Mouse (Mus musculus) urinary bladder, postnatal 36 days (tissue): ENCODE data around the gene Etl4.

Experiments
- DNase-seq, 2 experiments: peaks; one replicate each; pipeline ENCODE4 v3.0.0; 2022; ENCODE audit warnings: low spot score in 2 of 2, mixed read lengths in 1 of 2

The Etl4 gene

DNA sequence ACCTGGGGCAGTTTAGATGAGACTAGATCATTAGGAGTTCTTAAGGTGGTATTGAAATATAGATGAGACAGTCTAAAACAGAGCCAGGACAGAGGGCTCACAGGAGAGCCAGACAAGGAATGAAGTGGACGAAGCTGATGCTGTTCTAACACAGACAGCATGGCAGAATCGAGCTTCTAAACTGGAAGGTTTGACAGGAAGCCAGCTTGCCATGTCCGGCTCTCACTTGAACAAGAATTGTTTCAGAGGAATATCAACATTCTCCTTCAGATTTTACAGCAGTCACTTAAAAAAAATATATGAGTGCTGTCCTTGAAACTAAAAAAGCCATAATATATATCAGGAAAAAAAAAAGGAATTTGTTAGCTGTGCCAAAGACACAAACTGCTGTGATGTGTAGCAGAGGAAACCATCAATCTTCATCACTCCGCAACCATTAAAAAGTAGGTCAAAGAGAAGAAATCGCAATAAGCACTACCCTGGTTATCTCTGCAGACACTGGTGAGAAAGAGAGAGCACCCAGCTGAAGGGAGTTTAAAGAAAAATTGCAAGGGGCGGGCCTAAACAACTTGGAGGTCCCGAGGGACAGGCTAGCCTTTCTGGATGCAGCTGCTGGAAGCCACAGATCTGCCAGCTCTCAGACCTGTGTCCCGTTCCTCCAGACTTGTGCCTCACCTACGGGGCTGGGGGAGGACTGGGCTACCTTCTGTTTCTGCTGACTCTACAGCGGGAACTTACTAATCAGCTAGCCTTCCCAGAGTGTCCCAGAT is 534.3 kb downstream of the Etl4 start:
- DNase-seq = no peak

DNA sequence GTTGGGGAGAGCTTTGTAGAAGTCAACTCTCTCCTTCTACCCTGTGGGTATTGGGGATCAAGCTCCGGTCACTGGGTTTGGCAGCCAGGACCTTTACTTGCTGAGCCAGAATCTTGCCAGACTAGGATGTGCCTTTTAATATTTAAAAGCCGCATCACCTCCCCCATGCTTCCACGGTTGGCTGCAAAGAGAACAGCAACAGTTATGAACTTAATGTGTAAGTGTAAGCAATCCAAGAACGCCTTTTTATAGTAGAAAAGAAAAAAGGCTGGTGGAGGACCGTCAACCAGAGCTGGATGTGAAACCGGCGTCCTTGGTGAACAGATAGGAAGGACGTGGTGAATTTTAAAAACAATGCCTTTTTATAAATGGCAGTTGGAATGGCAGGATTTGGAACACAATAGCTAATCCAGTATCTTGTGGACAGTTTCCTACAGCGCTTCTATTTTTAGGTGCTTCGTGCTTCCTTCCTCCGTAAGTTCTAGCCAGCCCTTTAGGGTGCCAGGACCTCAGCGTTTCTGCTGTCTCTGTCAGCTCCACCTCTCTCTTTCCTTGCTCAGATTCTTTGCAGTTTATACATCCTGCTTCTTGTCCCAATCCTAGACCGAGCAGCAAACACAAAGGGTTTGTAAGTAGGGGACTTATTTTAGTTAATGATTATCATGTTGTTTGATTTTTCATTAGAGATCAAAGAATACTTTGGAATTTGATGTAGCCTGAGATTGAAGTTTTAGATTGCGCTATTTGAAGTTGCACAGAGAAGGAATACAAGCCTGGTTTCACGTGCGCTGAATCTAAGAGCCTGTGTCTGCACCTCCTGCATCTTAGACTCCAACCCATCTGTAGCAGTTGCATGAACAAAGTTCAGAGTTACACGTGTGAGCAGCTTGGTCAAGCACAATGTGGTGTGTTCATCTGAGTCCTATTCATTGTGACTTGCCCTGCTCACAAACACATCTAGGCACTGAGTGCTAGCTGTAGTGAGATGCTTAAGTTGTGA is 535.9 kb downstream of the Etl4 start:
- no peak for DNase-seq

DNA sequence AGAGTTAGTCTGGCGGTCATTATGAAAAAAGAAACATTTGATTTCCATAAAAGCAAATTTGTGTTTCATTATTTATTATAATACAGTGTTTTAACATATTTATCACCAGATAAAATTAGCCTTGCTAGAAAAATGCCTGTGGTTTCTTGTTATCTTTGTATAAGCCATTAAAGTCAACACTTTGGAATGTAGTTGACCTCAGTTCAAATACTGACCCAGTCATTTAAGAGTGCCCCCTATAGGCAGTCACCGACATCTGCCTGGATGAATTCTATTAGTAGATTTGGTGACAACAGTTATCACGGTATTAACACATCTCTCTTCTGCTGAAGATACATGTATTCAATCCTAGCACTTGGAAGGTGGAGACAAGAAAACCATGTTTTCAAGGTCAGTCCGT is 536.6 kb downstream of the Etl4 start:
- DNase-seq = no peak

DNA sequence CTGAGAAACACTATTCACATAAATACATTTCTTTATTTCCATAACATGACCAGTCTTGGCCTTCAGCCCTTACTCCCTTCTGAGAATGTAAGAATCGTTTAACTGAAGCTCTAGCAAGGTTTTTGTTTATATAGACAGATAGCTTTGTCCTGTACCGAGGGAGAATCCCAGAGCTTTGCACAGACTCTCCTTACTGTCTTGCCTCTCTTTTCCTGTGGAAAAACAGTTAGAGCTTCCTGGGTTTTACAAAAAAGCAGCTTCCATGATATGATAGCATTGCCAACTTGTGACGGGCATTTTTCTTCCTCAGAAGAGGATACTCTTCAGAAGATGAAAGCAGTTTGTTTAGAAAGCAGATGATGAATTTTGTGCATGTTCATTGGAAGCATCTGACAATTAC is 541.4 kb downstream of the Etl4 start:
- DNase-seq = no peak

DNA sequence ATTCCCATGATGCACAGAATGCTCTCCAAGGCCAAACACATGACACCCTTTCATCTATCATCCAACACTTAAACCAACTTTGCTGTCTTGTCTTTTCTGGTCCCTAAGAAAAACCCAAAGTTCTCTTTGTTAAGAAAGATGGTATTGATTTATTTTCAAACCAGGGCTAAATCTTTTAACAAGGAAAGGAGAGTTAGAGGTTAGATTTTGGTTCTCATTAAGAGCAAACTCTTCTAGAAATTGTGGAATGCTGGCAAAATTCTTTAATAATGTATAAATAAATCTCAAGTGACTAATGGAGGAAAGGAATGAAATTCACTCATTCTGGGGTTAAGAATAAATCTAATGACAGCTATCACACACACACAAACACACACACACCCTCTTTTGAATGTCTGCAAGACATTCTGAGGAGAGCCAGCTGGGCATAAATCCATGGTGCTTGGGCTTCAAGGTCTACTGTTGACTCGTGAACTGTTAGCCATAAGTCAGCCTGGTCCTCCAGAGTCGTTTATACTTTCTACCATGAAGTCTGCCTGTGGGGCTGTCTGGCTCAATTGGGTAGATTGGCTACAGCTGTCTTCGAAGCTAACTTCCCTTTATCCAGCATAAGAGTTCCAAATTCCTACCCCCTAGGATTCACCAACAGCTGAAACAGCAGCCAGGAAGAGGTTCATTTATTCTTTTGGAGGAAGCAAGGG is 544.1 kb downstream of the Etl4 start:
- no peak for DNase-seq

DNA sequence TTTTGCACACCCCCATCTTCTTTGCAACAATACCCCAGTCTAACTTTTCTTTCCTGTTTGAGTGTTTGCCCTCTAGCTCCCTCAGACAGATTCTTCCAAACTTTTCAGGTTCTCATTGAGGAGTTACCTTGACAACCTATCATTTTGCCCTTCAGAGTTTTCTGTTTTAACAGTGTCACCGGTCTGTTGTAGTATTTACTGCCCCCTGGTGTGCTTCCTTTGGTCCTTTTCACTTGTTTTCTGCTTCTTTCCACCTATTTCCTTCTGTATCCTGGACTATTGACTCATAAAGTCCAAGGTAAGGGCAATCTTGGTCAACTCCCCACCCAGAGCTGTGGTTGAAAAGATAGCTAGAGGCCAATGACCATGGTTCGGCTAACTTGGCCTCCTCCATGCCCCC is 569.6 kb downstream of the Etl4 start:
- DNase-seq = no peak

DNA sequence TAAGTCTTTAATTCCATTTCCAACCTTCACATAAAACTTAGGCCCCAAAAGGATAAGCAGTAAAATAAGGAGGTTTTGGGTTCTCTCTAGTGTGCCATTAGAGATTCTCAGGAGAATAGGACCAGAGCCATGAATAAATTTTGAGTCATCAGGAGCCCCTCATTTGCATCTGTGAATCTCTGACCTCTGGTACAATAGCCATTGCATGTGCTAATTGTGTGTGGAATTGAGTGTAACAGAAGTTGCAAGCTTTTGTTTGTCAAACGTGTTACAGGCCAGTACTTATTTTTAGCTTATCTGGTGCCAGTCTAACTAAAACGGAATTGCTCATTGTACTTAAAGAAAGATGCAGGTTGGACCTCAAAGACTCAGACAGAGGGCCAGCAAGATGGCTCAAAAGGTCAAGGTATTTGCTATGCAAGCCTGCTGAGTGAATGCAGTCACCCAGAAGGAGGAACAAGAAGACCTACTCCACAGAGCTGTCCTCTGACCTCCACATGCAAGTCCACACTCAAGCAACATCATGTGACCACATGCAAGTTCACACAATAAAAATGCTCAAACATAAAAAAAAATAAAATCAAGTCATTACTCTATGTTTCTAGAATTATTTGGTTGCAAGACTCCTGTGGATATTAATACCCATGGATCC is 576.7 kb downstream of the Etl4 start:
- DNase-seq = no peak

DNA sequence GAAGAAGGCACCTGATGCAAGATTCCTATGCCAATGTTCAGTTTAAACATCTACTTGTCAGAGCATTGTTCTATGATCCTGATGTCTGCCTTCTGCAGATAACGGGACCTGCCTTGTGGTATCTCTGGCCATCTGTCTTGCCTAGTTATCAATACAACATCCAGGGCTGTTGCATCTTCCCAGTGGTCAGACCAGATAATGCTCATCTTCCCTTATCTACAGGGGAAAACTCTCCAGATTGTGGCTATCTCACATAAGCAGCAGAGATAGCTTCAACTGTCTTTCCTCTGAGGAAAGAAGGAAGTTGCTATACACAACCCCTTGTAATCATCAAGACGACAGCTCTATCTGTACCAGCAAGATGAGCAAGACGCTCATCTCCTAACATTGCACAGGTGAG is 579.5 kb downstream of the Etl4 start:
- no peak for DNase-seq

DNA sequence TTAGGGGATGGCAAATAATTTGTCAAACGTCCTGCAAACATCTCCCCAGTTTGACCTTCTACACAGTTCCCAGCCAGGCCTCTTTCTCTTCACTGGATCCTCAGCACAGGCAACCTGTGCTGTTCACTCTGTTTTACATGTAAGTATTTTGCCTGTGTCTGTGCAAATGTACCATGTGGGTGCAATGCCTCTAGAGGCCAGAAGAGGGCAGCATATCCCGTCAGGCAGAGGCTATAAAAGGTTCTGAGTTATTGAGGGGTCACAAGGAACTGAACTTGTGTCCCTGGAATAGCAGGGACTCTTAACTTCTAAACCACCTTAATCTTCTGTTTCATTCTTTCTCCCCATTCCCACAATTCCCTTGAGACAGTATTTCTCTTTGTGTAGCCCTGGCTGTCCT is 582.5 kb downstream of the Etl4 start:
- no peak for DNase-seq

DNA sequence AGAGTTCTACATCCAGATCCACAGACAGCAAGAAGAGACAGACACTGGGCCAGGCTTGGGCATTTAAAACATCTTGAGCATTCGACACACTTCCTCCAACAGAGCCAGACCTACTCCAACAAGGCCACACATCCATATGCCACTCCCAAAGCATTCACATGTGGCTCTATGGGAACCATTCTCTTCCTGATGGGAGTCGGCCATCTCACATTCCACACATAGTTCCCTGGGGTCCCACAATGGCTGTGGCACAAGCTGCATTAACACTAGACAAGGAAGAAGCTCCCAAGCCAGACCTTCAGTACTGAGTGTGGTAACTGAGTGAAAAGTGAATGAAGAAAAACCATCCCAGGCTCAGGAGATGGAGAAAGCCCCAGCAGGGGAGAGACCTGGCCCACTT is 584.2 kb downstream of the Etl4 start:
- no peak for DNase-seq

DNA sequence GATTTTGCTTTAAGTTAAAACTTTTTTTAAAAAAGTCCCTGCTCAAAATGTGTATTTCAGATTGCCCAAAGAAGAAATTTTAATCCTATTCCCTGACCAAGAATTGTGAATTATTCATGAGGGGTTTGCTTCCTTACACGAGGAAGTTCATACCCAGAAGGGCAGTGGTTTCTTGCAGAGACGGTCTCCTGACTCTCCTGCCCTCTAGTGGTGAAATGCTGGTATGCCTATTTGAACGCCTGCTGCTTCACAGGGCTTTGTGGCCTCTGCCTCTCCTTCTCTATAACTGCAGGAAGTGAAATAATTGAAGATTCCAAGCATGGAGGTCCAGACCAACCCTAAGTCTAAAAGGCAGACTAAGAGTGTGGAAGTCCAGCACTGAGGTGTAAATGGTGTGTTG is 585.1 kb downstream of the Etl4 start:
- peak; percentile 35 to 53 for DNase-seq

DNA sequence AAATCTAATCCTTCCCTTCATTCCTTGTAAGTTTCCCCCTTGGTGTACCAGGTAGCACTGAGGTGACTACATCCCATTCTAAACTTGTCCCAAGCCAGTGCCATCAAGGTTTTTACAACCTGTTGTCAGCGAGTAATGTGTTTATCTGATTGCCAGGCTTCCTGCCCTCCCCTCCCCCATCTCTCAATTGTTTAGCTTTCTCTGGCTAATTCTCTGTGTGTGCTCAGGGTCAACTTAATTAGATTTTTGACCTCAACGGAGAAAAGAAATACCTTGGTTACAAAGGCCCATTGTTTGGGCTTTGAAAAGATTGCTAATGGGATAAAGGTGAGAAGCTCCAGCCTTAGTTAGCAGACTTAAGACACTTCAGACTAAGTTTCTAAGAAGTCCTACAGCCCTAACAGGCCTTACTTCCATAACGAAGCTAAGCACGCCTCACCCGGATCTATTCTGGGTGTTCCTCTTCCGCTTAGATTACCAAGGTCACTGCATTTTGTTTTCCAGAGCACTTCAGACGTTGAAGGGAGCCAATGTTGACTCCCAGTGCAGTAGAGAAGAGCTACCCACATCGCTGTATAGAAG is 586.7 kb downstream of the Etl4 start:
- DNase-seq = no peak

DNA sequence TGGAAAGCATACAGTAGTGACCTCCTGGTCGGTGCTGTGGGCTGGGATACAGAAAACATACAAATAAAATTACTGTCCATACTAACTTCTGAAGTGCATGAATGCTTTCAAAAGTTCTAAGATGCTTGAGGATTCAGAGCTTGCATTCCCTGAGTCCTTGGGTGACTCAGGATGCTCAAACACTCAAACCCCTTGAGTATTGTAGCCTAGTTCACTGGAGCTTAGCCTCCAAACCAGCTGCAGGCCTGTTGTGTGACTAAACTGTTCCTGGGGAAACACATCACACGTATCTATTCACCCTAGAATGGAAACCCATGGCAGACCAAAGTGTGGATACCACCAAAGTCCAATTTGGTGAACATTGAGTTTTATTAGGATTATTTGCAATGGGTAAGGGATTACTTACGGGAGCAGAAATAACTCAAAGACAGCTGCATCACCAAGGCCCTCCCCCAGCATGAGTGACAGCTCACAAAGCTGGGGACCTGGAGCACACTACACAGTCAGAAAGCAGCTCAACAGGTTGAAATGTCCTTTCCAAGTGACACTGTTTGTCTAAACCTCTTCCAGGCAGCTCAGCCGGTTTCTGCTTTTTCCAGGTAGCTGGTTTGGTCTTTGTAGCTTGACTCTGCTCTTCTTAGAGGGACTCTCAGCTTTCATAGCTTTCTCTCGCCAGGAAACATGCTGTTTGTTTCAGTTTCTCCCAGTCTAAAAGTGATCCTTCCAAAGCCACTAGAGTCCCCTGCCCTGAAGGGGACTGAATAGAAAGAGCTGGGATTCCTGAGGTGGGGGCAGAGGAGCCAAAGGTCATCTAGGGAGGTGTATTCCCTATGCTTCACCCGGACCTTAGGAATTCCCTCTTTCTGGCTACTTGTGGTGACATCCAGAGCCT is 598.5 kb downstream of the Etl4 start:
- DNase-seq = no peak

DNA sequence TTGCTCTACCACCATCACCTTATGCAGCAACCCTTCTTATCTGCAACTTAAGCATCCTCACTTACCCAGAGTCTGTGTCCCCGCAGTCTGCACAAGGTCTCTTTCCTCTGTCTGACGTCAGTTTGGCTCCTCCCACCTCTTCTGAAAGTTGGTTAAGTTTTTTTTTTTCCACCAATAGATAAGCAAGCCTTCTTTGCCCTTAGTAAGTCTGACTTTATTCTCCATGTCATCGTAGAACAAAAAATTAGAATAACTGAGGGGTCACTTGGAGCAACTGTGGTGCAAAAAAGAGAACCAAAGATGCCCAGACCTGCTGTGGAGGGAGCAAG is 599.1 kb downstream of the Etl4 start:
- no peak for DNase-seq

DNA sequence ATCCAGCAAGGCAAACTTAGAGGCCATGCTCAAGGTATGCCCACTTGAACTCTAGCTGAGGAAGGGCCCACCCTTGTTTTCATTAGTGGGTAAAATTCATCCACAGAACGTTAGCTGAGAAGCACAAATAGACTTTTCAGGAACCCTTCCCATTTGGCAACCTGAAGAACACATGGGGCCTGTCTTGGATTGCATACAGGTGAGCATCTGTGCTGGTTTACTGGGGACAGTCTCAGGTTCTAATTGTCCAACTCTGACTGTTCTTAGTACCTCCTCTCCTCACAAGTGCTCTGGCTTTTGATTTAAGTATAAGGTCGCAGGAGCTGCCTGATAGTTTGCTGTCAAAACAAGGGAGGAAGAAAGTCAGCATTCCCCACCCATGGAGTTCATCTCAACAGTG is 600.5 kb downstream of the Etl4 start:
- no peak for DNase-seq

DNA sequence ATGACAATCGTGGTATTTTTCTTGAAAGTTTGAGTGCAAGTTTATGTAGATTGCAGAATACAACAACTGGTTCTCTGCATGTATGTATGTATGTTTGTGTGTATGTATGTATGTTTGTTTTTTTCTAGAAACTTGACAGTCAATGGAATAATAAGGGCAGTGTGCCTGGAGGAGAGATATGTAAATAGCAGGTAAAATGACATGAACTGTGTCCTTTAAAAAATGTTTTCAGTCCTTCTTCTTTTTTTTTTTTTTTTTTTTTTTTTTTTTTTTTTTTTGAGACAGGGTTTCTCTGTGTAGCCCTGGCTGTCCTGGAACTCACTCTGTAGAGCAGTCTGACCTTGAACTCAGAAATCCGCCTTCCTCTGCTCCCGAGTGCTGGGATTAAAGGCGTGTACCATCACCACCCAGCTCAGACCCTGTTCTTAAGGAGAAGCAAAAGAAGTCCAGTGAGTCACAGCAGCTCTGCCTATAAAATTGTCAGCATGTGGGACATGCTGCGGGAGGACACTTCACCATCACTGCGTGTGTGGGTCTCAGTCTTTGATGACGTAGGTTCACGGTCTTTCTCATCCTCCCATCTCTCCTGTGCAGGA is 606.8 kb downstream of the Etl4 start:
- no peak for DNase-seq

DNA sequence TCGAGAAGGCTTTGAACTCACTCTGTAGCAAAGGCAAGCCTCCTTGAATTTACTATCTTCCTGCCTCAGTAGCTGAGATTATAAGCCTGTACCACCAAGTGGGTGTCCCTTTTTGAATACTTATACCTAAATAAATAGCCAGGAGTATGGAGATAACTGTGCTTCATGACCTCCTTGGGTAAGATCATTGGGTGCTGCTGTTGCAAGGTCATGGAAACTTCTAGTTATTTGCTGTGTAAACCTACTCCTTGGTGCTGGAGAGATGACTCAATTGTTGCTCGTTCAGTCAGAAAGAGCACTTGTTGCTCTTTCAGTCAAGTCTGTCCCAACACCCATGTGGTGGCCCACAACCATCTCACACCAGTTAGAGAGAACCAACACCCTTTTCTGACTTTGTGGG is 608.3 kb downstream of the Etl4 start:
- DNase-seq = no peak

DNA sequence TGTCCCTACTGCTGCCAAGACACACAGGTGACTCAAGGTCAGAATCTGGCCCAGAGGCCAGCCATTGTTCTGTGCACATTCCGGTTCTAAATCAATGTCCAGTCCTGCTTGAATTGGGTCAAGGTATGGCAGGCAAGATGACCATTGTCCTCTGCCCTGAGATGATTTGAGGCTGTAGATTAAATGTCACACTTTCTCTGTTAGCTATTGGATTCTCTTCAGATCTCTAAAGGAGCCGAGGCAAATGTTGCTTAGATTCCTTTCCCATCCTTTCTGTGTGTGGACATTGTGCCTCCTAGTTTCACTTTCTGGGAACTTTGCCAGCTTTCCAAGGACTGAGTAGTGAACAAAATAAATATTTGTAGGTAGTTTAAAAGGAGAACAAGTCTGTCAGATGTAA is 608.9 kb downstream of the Etl4 start:
- DNase-seq = no peak

DNA sequence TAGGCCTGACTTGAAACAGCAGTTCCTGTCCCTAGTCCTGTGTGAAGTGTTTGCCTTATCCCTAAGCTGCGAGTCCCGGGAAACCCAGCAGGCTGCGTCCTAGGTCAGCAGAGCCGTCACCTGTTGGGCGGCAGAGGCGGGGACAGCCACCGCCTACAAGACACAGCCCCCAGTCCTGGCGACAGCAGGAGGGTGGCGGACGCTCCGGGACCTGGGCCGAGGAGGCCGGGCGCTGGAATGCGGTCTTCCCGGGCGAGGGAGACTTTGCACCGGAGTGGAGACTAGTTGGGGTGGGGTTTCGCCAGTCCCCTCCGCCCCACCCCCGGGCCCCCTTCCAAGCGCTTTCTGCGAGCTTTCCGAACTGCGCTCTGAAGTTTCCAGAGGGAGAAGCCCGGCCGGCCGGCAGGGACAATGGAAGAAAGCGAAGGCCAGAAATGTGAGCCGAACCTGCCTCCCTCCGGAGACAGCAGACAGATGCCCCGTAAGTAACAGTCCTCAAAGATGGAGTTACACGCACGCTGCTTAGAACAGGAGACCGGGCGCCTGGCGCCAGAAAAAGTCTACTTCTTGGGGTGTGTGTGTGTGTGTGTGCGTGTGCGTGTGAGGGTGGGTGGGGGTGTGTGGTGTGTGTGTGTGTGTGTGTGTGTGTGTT is 610.0 kb downstream of the Etl4 start:
- peak; percentile 55 to 69 for DNase-seq

DNA sequence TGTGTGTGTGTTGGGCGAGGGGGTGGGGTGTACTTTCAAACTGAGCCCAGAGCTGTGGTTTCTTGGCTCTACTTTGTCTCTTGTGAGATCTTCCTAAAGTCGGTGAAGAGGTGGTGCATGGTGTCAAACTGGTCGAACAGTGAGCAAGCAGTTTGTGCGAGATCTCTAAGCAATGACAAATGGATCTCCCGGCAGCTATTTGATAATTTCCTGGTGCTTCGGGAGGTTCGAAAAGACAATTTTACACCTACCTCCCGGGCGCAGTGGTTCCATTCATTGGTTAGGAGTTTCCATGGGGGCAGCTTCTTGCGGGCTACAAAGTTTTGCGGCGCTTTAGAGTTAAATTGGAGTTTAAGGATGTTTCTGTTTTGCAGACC is 610.5 kb downstream of the Etl4 start:
- DNase-seq = peak in 1 of 2 experiments; percentile 14
